Mouse (Mus musculus): Measurements from ENCODE around the gene Cldn15. TPM values are rescaled to one million over a fixed set of nuclear protein-coding genes. Genes with fewer than 3 reads are reported as not detected.

Gene Cldn15
- polyA plus RNA-seq, 1 experiment from 2014 or later = 6.7 TPM

GRCm38 (mm10) chr5:136961334-136961982 lies 5.0 kb upstream of the Cldn15 start:
- WGBS (ENCODE audit: insufficient replicate concordance) = 31% methylated on average over 5 of the region's 5 CpGs
- no peak for ATAC-seq
- H3K9ac ChIP-seq (replicated peaks) = peak overlapping the region; percentile 80
- no peaks in the 10 kb centered on the region for H3K27me3 ChIP-seq (ENCODE audit: insufficient read depth, low read length)
- H3K4me2 ChIP-seq (ENCODE audit: low read depth, low read length) = peak overlapping the region; percentile 84
- H3K9me3 ChIP-seq (ENCODE audit: low read length) = no peaks in the 10 kb centered on the region
- no peak for TF ChIP-seq EP300 (IDR thresholded peaks at IDR 0.05; ENCODE audit: low read depth)
- no peak for TF ChIP-seq CTCF (IDR thresholded peaks at IDR 0.05; ENCODE audit: low read depth)
- peaks cover 29% of the 10 kb centered on the region for H3K36me3 ChIP-seq (replicated peaks; ENCODE audit: insufficient read depth, low read length)
- DNase-seq = no peak
- H3K4me3 ChIP-seq (ENCODE audit: low read depth, low read length) = peak overlapping the region; percentile 76
- peak overlapping the region; percentile 92 for H3K27ac ChIP-seq (ENCODE audit: low read depth)
- peaks cover 37% of the 10 kb centered on the region for H3K4me1 ChIP-seq (ENCODE audit: insufficient read depth)

- Histone ChIP-seq H3K4me2 (ENCODE audit: low read depth, low read length) (peak overlapping the region; percentile 84), H3K36me3 (replicated peaks; ENCODE audit: insufficient read depth, low read length) (peaks cover 29% of the 10 kb centered on the region), H3K27me3 (ENCODE audit: insufficient read depth, low read length) (no peaks in the 10 kb centered on the region), H3K9me3 (ENCODE audit: low read length) (no peaks in the 10 kb centered on the region), H3K27ac (ENCODE audit: low read depth) (peak overlapping the region; percentile 92), H3K4me1 (ENCODE audit: insufficient read depth) (peaks cover 42% of the 10 kb centered on the region), H3K4me3 (ENCODE audit: low read depth, low read length) (peak overlapping the region; percentile 76), H3K9ac (replicated peaks) (peak overlapping the region; percentile 80)
- peak; percentile 91 for ATAC-seq
- TF ChIP-seq CTCF (IDR thresholded peaks at IDR 0.05; ENCODE audit: low read depth) (no peak), EP300 (IDR thresholded peaks at IDR 0.05; ENCODE audit: low read depth) (no peak; the same call in 1 of the 2 replicates)
- DNase-seq = peak; percentile 92
- whole genome bisulfite sequencing (ENCODE audit: insufficient replicate concordance) = under 1% methylated on average over 20 of the region's 20 CpGs
These were observed 4.4 kb upstream of the Cldn15 start for GRCm38 (mm10) chr5:136961983-136962461.

- H3K4me3 ChIP-seq (ENCODE audit: low read depth, low read length) = peak overlapping the region; percentile 76
- H3K9ac ChIP-seq (replicated peaks) = peak overlapping the region; percentile 80
- H3K4me1 ChIP-seq (ENCODE audit: insufficient read depth) = peaks cover 42% of the 10 kb centered on the region
- H3K36me3 ChIP-seq (replicated peaks; ENCODE audit: insufficient read depth, low read length) = peaks cover 29% of the 10 kb centered on the region
- H3K9me3 ChIP-seq (ENCODE audit: low read length) = no peaks in the 10 kb centered on the region
- 2% methylated on average over 10 of the region's 10 CpGs for WGBS (ENCODE audit: insufficient replicate concordance)
- TF ChIP-seq EP300 (IDR thresholded peaks at IDR 0.05; ENCODE audit: low read depth) (no peak), CTCF (IDR thresholded peaks at IDR 0.05; ENCODE audit: low read depth) (peak; percentile 98)
- ATAC-seq = peak; percentile 76
- H3K27ac ChIP-seq (ENCODE audit: low read depth) = peak overlapping the region; percentile 92
- peak overlapping the region; percentile 84 for H3K4me2 ChIP-seq (ENCODE audit: low read depth, low read length)
- no peaks in the 10 kb centered on the region for H3K27me3 ChIP-seq (ENCODE audit: insufficient read depth, low read length)
- DNase-seq = peak; percentile 89
These were observed 3.9 kb upstream of the Cldn15 start for GRCm38 (mm10) chr5:136962501-136962900.

GRCm38 (mm10) chr5:136962966-136963540 lies 3.4 kb upstream of the Cldn15 start:
- Histone ChIP-seq H3K4me2 (ENCODE audit: low read depth, low read length) (peak overlapping the region; percentile 84), H3K4me3 (ENCODE audit: low read depth, low read length) (peak overlapping the region; percentile 76), H3K27ac (ENCODE audit: low read depth) (peak overlapping the region; percentile 92; the same call in 1 of the 2 replicates), H3K9ac (replicated peaks) (peak overlapping the region; percentile 80), H3K9me3 (ENCODE audit: low read length) (no peaks in the 10 kb centered on the region), H3K36me3 (replicated peaks; ENCODE audit: insufficient read depth, low read length) (peaks cover 29% of the 10 kb centered on the region), H3K4me1 (ENCODE audit: insufficient read depth) (peaks cover 42% of the 10 kb centered on the region), H3K27me3 (ENCODE audit: insufficient read depth, low read length) (no peaks in the 10 kb centered on the region)
- TF ChIP-seq EP300 (IDR thresholded peaks at IDR 0.05; ENCODE audit: low read depth) (no peak), CTCF (IDR thresholded peaks at IDR 0.05; ENCODE audit: low read depth) (no peak)
- ATAC-seq (no peak), DNase-seq (no peak)
- WGBS (ENCODE audit: insufficient replicate concordance) = 73% methylated on average over 8 of the region's 8 CpGs

GRCm38 (mm10) chr5:136965210-136965609 lies 1.2 kb upstream of the Cldn15 start:
- peak; percentile 64 for DNase-seq
- WGBS (ENCODE audit: insufficient replicate concordance) = 61% methylated on average over 9 of the region's 9 CpGs
- peak; percentile 40 for ATAC-seq
- TF ChIP-seq EP300 (IDR thresholded peaks at IDR 0.05; ENCODE audit: low read depth) (peak; percentile 89), CTCF (IDR thresholded peaks at IDR 0.05; ENCODE audit: low read depth) (no peak)
- H3K9me3 ChIP-seq (ENCODE audit: low read length) = no peaks in the 10 kb centered on the region
- peaks cover 42% of the 10 kb centered on the region for H3K4me1 ChIP-seq (ENCODE audit: insufficient read depth)
- H3K9ac ChIP-seq (replicated peaks) = no peak overlapping the region
- peaks cover 29% of the 10 kb centered on the region for H3K36me3 ChIP-seq (replicated peaks; ENCODE audit: insufficient read depth, low read length)
- H3K4me2 ChIP-seq (ENCODE audit: low read depth, low read length) = peak overlapping the region; percentile 53
- H3K27ac ChIP-seq (ENCODE audit: low read depth) = peak overlapping the region; percentile 44
- no peaks in the 10 kb centered on the region for H3K27me3 ChIP-seq (ENCODE audit: insufficient read depth, low read length)
- H3K4me3 ChIP-seq (ENCODE audit: low read depth, low read length) = no peak overlapping the region

GRCm38 (mm10) chr5:136965686-136966085 lies 730 bp upstream of the Cldn15 start:
- WGBS (ENCODE audit: insufficient replicate concordance) = 64% methylated on average over 8 of the region's 8 CpGs
- Histone ChIP-seq H3K4me3 (ENCODE audit: low read depth, low read length) (no peak overlapping the region), H3K4me2 (ENCODE audit: low read depth, low read length) (peak overlapping the region; percentile 53), H3K9ac (replicated peaks) (peak overlapping the region; percentile 31; the same call in 1 of the 2 replicates), H3K36me3 (replicated peaks; ENCODE audit: insufficient read depth, low read length) (peaks cover 29% of the 10 kb centered on the region), H3K4me1 (ENCODE audit: insufficient read depth) (peaks cover 42% of the 10 kb centered on the region), H3K27ac (ENCODE audit: low read depth) (peak overlapping the region; percentile 44), H3K27me3 (ENCODE audit: insufficient read depth, low read length) (no peaks in the 10 kb centered on the region), H3K9me3 (ENCODE audit: low read length) (no peaks in the 10 kb centered on the region)
- peak; percentile 30 for DNase-seq
- no peak for ATAC-seq
- TF ChIP-seq EP300 (IDR thresholded peaks at IDR 0.05; ENCODE audit: low read depth) = no peak
- TF ChIP-seq CTCF (IDR thresholded peaks at IDR 0.05; ENCODE audit: low read depth) = no peak

Data from liver, postnatal 0 days (tissue).